Mouse (Mus musculus): Measurements from ENCODE around the gene Ttc3. TPM values are rescaled to one million over a fixed set of nuclear protein-coding genes. Genes with fewer than 3 reads are reported as not detected.

Gene Ttc3
- polyA plus RNA-seq, 1 experiment from 2014 or later, result 152 TPM

DNA sequence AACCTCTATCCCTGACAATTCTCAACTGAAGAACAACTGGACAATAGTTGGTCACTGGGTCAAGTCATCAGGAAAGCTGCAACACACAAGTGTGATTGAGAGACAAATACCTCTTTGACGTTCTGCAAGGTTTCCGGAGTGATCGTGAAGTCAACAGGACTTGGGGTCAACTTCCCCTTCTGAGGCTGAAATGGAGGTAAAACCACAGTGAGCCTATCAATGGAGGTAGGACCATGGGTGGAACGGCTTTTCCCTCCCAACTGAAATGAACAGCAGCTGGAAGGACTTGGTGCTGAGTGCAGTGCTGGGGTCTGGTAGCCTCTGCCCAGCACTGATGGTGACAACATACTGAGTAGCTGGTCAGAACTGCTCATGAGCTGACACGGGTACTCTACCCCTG, 133.8 kb downstream of the Ttc3 start:
- H3K4me2 ChIP-seq (ENCODE audit: low read length), result no peak overlapping the region
- DNase-seq (ENCODE audit: low spot score) (no peak), ATAC-seq (replicated peaks; ENCODE audit: low FRiP score, low read depth) (no peak)
- no peak overlapping the region for H3K4me3 ChIP-seq (replicated peaks; ENCODE audit: low read depth, low read length)
- H3K36me3 ChIP-seq (ENCODE audit: insufficient read depth, low read length), result peaks cover 59% of the 10 kb centered on the region
- H3K4me1 ChIP-seq (replicated peaks; ENCODE audit: insufficient read depth, low read length), result no peaks in the 10 kb centered on the region
- H3K27ac ChIP-seq, result no peak overlapping the region
- no peaks in the 10 kb centered on the region for H3K9me3 ChIP-seq (replicated peaks; ENCODE audit: low read length)
- WGBS, result 92% methylated on average over 5 of the region's 5 CpGs
- H3K27me3 ChIP-seq (ENCODE audit: insufficient read depth, low read length), result no peaks in the 10 kb centered on the region
- TF ChIP-seq CTCF (IDR thresholded peaks at IDR 0.05; ENCODE audit: low read depth), result no peak
- no peak overlapping the region for H3K9ac ChIP-seq (ENCODE audit: low read depth, low read length)

- WGBS, result 92% methylated on average over 2 of the region's 2 CpGs
- Histone ChIP-seq H3K9me3 (replicated peaks; ENCODE audit: low read length) (no peaks in the 10 kb centered on the region), H3K4me1 (replicated peaks; ENCODE audit: insufficient read depth, low read length) (no peaks in the 10 kb centered on the region), H3K9ac (ENCODE audit: low read depth, low read length) (no peak overlapping the region), H3K27ac (no peak overlapping the region), H3K27me3 (ENCODE audit: insufficient read depth, low read length) (no peaks in the 10 kb centered on the region), H3K4me3 (replicated peaks; ENCODE audit: low read depth, low read length) (no peak overlapping the region), H3K36me3 (ENCODE audit: insufficient read depth, low read length) (peaks cover 51% of the 10 kb centered on the region), H3K4me2 (ENCODE audit: low read length) (no peak overlapping the region)
- DNase-seq (ENCODE audit: low spot score) (no peak), ATAC-seq (replicated peaks; ENCODE audit: low FRiP score, low read depth) (no peak)
- no peak for TF ChIP-seq CTCF (IDR thresholded peaks at IDR 0.05; ENCODE audit: low read depth)
These were observed 136.7 kb downstream of the Ttc3 start for GRCm38 (mm10) chr16:94507071-94507470.

- ATAC-seq (replicated peaks; ENCODE audit: low FRiP score, low read depth) (no peak), DNase-seq (ENCODE audit: low spot score) (no peak)
- H3K4me1 ChIP-seq (replicated peaks; ENCODE audit: insufficient read depth, low read length), result no peaks in the 10 kb centered on the region
- H3K4me2 ChIP-seq (ENCODE audit: low read length), result no peak overlapping the region
- no peak overlapping the region for H3K27ac ChIP-seq
- 87% methylated on average over 8 of the region's 8 CpGs for WGBS
- H3K27me3 ChIP-seq (ENCODE audit: insufficient read depth, low read length), result no peaks in the 10 kb centered on the region
- TF ChIP-seq CTCF (IDR thresholded peaks at IDR 0.05; ENCODE audit: low read depth), result no peak
- no peak overlapping the region for H3K9ac ChIP-seq (ENCODE audit: low read depth, low read length)
- no peak overlapping the region for H3K4me3 ChIP-seq (replicated peaks; ENCODE audit: low read depth, low read length)
- H3K36me3 ChIP-seq (ENCODE audit: insufficient read depth, low read length), result peaks cover 40% of the 10 kb centered on the region
- H3K9me3 ChIP-seq (replicated peaks; ENCODE audit: low read length), result no peaks in the 10 kb centered on the region
These were observed 138.4 kb downstream of the Ttc3 start for GRCm38 (mm10) chr16:94508769-94509168.

DNA sequence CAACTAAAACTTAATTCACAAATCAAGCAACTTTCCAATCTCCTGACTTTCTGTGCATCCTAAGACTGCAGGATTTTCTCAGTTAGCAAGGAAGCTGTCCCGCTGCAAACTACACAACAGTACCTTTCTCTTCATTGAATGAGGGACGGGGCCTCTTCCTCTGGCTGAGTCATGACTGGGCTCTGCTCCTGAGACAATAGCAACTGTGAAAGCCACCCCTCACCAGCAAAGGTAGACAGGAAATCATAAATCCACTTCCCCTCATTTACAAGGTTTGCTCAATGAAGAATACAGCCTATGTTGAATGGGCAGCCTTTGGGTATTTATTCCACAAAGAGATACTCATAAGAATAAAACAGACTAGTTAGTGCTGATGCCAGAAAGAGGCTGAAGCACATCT, 139.6 kb downstream of the Ttc3 start:
- Histone ChIP-seq H3K4me1 (replicated peaks; ENCODE audit: insufficient read depth, low read length) (no peaks in the 10 kb centered on the region), H3K36me3 (ENCODE audit: insufficient read depth, low read length) (peaks cover 29% of the 10 kb centered on the region), H3K4me3 (replicated peaks; ENCODE audit: low read depth, low read length) (no peak overlapping the region), H3K9me3 (replicated peaks; ENCODE audit: low read length) (no peaks in the 10 kb centered on the region), H3K9ac (ENCODE audit: low read depth, low read length) (no peak overlapping the region), H3K4me2 (ENCODE audit: low read length) (no peak overlapping the region), H3K27ac (no peak overlapping the region), H3K27me3 (ENCODE audit: insufficient read depth, low read length) (no peaks in the 10 kb centered on the region)
- ATAC-seq (replicated peaks; ENCODE audit: low FRiP score, low read depth) (no peak), DNase-seq (ENCODE audit: low spot score) (no peak)
- WGBS, result 76% methylated on average over 2 of the region's 2 CpGs
- TF ChIP-seq CTCF (IDR thresholded peaks at IDR 0.05; ENCODE audit: low read depth), result no peak

- Histone ChIP-seq H3K4me1 (replicated peaks; ENCODE audit: insufficient read depth, low read length) (0 out of 2 replicates have a peak, but pooled peaks cover 10% of the 10 kb centered on the region), H3K4me2 (ENCODE audit: low read length) (no peak overlapping the region), H3K9me3 (replicated peaks; ENCODE audit: low read length) (no peaks in the 10 kb centered on the region), H3K9ac (ENCODE audit: low read depth, low read length) (no peak overlapping the region), H3K27me3 (ENCODE audit: insufficient read depth, low read length) (no peaks in the 10 kb centered on the region), H3K4me3 (replicated peaks; ENCODE audit: low read depth, low read length) (no peak overlapping the region), H3K27ac (no peak overlapping the region), H3K36me3 (ENCODE audit: insufficient read depth, low read length) (no peaks in the 10 kb centered on the region)
- TF ChIP-seq CTCF (IDR thresholded peaks at IDR 0.05; ENCODE audit: low read depth), result no peak
- DNase-seq (ENCODE audit: low spot score) (no peak), ATAC-seq (replicated peaks; ENCODE audit: low FRiP score, low read depth) (no peak)
- WGBS, result 92% methylated on average over 2 of the region's 2 CpGs
These were observed 147.2 kb downstream of the Ttc3 start for GRCm38 (mm10) chr16:94517606-94518005.

Other genes with a start within 250 kb of the Ttc3 start
- 5.0 and 5.9 TPM in 2 replicates for gene Hlcs, start 57.0 kb upstream of the Ttc3 start, polyA plus RNA-seq (2015; fragmentation: Nextera tagmentation; extraction: Ambion mirVana)
- gene Ripply3, start 42.2 kb upstream of the Ttc3 start, polyA plus RNA-seq (2015; fragmentation: Nextera tagmentation; extraction: Ambion mirVana), result 14.0 and 14.9 TPM in 2 replicates
- 195 and 220 TPM in 2 replicates for gene Pigp, start 1.2 kb downstream of the Ttc3 start, polyA plus RNA-seq (2015; fragmentation: Nextera tagmentation; extraction: Ambion mirVana)
- gene Vps26c, start 156.2 kb downstream of the Ttc3 start, polyA plus RNA-seq (2015; fragmentation: Nextera tagmentation; extraction: Ambion mirVana), result 42.3 and 48.9 TPM in 2 replicates
- 8.5 and 8.6 TPM in 2 replicates for gene Dyrk1a, start 199.4 kb downstream of the Ttc3 start, polyA plus RNA-seq (2015; fragmentation: Nextera tagmentation; extraction: Ambion mirVana)